In genomic region chr17:87900677-87901076, GRCm38 (mm10) we compare ENCODE assay signal across 30 mouse cellular contexts. TPM values are rescaled to one million over a fixed set of nuclear protein-coding genes. Genes with fewer than 3 reads are reported as not detected.
DNase-seq lines count a peak whose midpoint lies in the region; ATAC-seq lines count a peak whose summit lies in the region.
"Had no signal": no experiment of that assay in that cellular context is flagged by ENCODE, and none has a peak within 500 bp of the region (broad histone marks: within the 10 kb centered on the region; RNA-seq: fewer than 3 reads in every experiment).

No protein-coding gene starts in this region.

- no peak overlapping the region for H3K9ac ChIP-seq in forebrain, embryonic 14.5 days (ENCODE audit: low read length)
- H3K9ac ChIP-seq in hindbrain, embryonic 16.5 days (ENCODE audit: low read depth, low read length): peak overlapping the region; percentile 5; the same call in 1 of the 2 replicates
- H3K9ac ChIP-seq in hindbrain, embryonic 12.5 days: no peak overlapping the region
- H3K9ac ChIP-seq in embryonic facial prominence, embryonic 15.5 days: no peak overlapping the region
- no peak overlapping the region for H3K9ac ChIP-seq in midbrain, embryonic 15.5 days
- H3K9ac ChIP-seq: liver, postnatal 0 days; midbrain, embryonic 12.5 days had no signal

- no peak for DNase-seq in forebrain, embryonic 10.5 days (ENCODE audit: extremely low spot score, low spot score)
- DNase-seq in forebrain, embryonic 14.5 days (ENCODE audit: low spot score): no peak
- no peak for DNase-seq in ovary, postnatal 36 days (ENCODE audit: low spot score)
- no peak for DNase-seq in heart, postnatal 25 days (ENCODE audit: low spot score)
- DNase-seq: adrenal gland, postnatal 14 days; cerebellum, adult 2 months; cerebellum, postnatal 25 days; gastrocnemius, postnatal 10 days; kidney, adult 11 months; layer of hippocampus, adult 9-11 months; liver, postnatal 0 days; lung, postnatal 10 days; retina, postnatal 1 day; right cerebral cortex, postnatal 25 days; spleen, adult 18-20 months had no signal

- intact Hi-C loops in heart, postnatal 25 days (cut with DNase I): no loop called here

- peaks cover 32% of the 10 kb centered on the region for H3K4me1 ChIP-seq in forebrain, embryonic 10.5 days
- no peaks in the 10 kb centered on the region for H3K4me1 ChIP-seq in forebrain, embryonic 14.5 days (ENCODE audit: control insufficient read depth, insufficient read depth, low read length)
- H3K4me1 ChIP-seq in hindbrain, embryonic 16.5 days (ENCODE audit: control insufficient read depth, insufficient read depth, low read depth, low read length): peaks cover 4% of the 10 kb centered on the region
- H3K4me1 ChIP-seq in hindbrain, embryonic 12.5 days: peaks cover 8% of the 10 kb centered on the region; the same call in 1 of the 2 replicates
- no peaks in the 10 kb centered on the region for H3K4me1 ChIP-seq in embryonic facial prominence, embryonic 15.5 days
- H3K4me1 ChIP-seq in midbrain, embryonic 15.5 days: peaks cover 15% of the 10 kb centered on the region

- H3K27me3 ChIP-seq in forebrain, embryonic 10.5 days (ENCODE audit: poor library complexity, severe bottlenecking): no peaks in the 10 kb centered on the region
- no peaks in the 10 kb centered on the region for H3K27me3 ChIP-seq in forebrain, embryonic 14.5 days (replicated peaks; ENCODE audit: control insufficient read depth, insufficient read depth, low read length)
- H3K27me3 ChIP-seq in hindbrain, embryonic 16.5 days (replicated peaks; ENCODE audit: control insufficient read depth, insufficient read depth, low read length): no peaks in the 10 kb centered on the region
- H3K27me3 ChIP-seq in hindbrain, embryonic 12.5 days: no peaks in the 10 kb centered on the region
- H3K27me3 ChIP-seq in embryonic facial prominence, embryonic 15.5 days: no peaks in the 10 kb centered on the region
- no peaks in the 10 kb centered on the region for H3K27me3 ChIP-seq in midbrain, embryonic 15.5 days (replicated peaks)

- H3K4me2 ChIP-seq in forebrain, embryonic 14.5 days (ENCODE audit: low read length): no peak overlapping the region
- no peak overlapping the region for H3K4me2 ChIP-seq in hindbrain, embryonic 16.5 days (ENCODE audit: low read length)
- no peak overlapping the region for H3K4me2 ChIP-seq in hindbrain, embryonic 12.5 days (replicated peaks)
- H3K4me2 ChIP-seq in embryonic facial prominence, embryonic 15.5 days (replicated peaks): no peak overlapping the region
- no peak overlapping the region for H3K4me2 ChIP-seq in midbrain, embryonic 15.5 days
- H3K4me2 ChIP-seq: heart, embryonic 11.5 days; liver, embryonic 11.5 days; midbrain, embryonic 12.5 days had no signal

- peak overlapping the region; percentile 41; the same call in 1 of the 2 replicates for H3K27ac ChIP-seq in forebrain, embryonic 10.5 days
- H3K27ac ChIP-seq in forebrain, embryonic 14.5 days (ENCODE audit: low read depth, low read length): no peak overlapping the region
- no peak overlapping the region for H3K27ac ChIP-seq in hindbrain, embryonic 16.5 days (ENCODE audit: low read depth, low read length)
- H3K27ac ChIP-seq in hindbrain, embryonic 12.5 days: no peak overlapping the region
- no peak overlapping the region for H3K27ac ChIP-seq in embryonic facial prominence, embryonic 15.5 days (replicated peaks)
- H3K27ac ChIP-seq in midbrain, embryonic 15.5 days: no peak overlapping the region
- H3K27ac ChIP-seq: kidney, postnatal 0 days; midbrain, embryonic 12.5 days had no signal

- H3K9me3 ChIP-seq in forebrain, embryonic 10.5 days: peaks cover 8% of the 10 kb centered on the region; the same call in 1 of the 2 replicates
- no peaks in the 10 kb centered on the region for H3K9me3 ChIP-seq in forebrain, embryonic 14.5 days (replicated peaks; ENCODE audit: control insufficient read depth, low read length)
- no peaks in the 10 kb centered on the region for H3K9me3 ChIP-seq in hindbrain, embryonic 16.5 days (ENCODE audit: control insufficient read depth, low read length)
- H3K9me3 ChIP-seq in hindbrain, embryonic 12.5 days (replicated peaks): no peaks in the 10 kb centered on the region
- H3K9me3 ChIP-seq in embryonic facial prominence, embryonic 15.5 days (replicated peaks): no peaks in the 10 kb centered on the region
- no peaks in the 10 kb centered on the region for H3K9me3 ChIP-seq in midbrain, embryonic 15.5 days
- H3K9me3 ChIP-seq: midbrain, embryonic 12.5 days had no signal

- WGBS in forebrain, embryonic 10.5 days: 84% methylated on average over 4 of the region's 4 CpGs
- WGBS in forebrain, embryonic 14.5 days: 64% methylated on average over 4 of the region's 4 CpGs
- WGBS in hindbrain, embryonic 16.5 days: 59% methylated on average over 4 of the region's 4 CpGs
- 73% methylated on average over 4 of the region's 4 CpGs for WGBS in hindbrain, embryonic 12.5 days
- 63% methylated on average over 4 of the region's 4 CpGs for WGBS in embryonic facial prominence, embryonic 15.5 days
- WGBS in midbrain, embryonic 15.5 days: 51% methylated on average over 4 of the region's 4 CpGs

- no peak overlapping the region for H3K4me3 ChIP-seq in forebrain, embryonic 10.5 days
- H3K4me3 ChIP-seq in forebrain, embryonic 14.5 days (ENCODE audit: low read depth, low read length): no peak overlapping the region
- no peak overlapping the region for H3K4me3 ChIP-seq in hindbrain, embryonic 16.5 days (ENCODE audit: low read length)
- no peak overlapping the region for H3K4me3 ChIP-seq in hindbrain, embryonic 12.5 days
- no peak overlapping the region for H3K4me3 ChIP-seq in embryonic facial prominence, embryonic 15.5 days (replicated peaks)
- H3K4me3 ChIP-seq in midbrain, embryonic 15.5 days: no peak overlapping the region
- H3K4me3 ChIP-seq: midbrain, embryonic 12.5 days had no signal

- H3K36me3 ChIP-seq in forebrain, embryonic 10.5 days (replicated peaks): no peaks in the 10 kb centered on the region
- no peaks in the 10 kb centered on the region for H3K36me3 ChIP-seq in forebrain, embryonic 14.5 days (ENCODE audit: control insufficient read depth, insufficient read depth, low read length)
- H3K36me3 ChIP-seq in hindbrain, embryonic 16.5 days (ENCODE audit: control insufficient read depth, insufficient read depth, low read length): no peaks in the 10 kb centered on the region
- no peaks in the 10 kb centered on the region for H3K36me3 ChIP-seq in hindbrain, embryonic 12.5 days
- no peaks in the 10 kb centered on the region for H3K36me3 ChIP-seq in embryonic facial prominence, embryonic 15.5 days
- H3K36me3 ChIP-seq in midbrain, embryonic 15.5 days (replicated peaks): no peaks in the 10 kb centered on the region
- H3K36me3 ChIP-seq: midbrain, embryonic 12.5 days had no signal

- no peak for ATAC-seq in forebrain, embryonic 14.5 days
- no peak for ATAC-seq in hindbrain, embryonic 16.5 days
- no peak for ATAC-seq in hindbrain, embryonic 12.5 days (ENCODE audit: low FRiP score)
- ATAC-seq in embryonic facial prominence, embryonic 15.5 days (ENCODE audit: insufficient number of reproducible peaks, low FRiP score, low TSS enrichment, low read depth): peak; percentile 45; the same call in 1 of the 2 replicates
- peak; percentile 38; the same call in 1 of the 2 replicates for ATAC-seq in midbrain, embryonic 15.5 days (replicated peaks)
- ATAC-seq: liver, postnatal 0 days had no signal

RNA-seq across cellular contexts. Expression of gene Rpl36-ps4, which starts 20.1 kb away (rescaled TPM):
- polyA plus RNA-seq in forebrain, embryonic 10.5 days (2016; fragmentation: Nextera tagmentation; extraction: Ambion mirVana): not detected in 2 replicates
- not detected in 2 replicates for polyA plus RNA-seq in forebrain, embryonic 14.5 days (2014; fragmentation: Nextera tagmentation; extraction: Ambion mirVana)
- polyA plus RNA-seq in hindbrain, embryonic 16.5 days (2015; fragmentation: Nextera tagmentation; extraction: Ambion mirVana): not detected in 2 replicates
- polyA plus RNA-seq in hindbrain, embryonic 12.5 days (2016; fragmentation: Nextera tagmentation; extraction: Ambion mirVana): not detected in 2 replicates
- not detected in 2 replicates for polyA plus RNA-seq in embryonic facial prominence, embryonic 15.5 days (2015; fragmentation: Nextera tagmentation; extraction: Ambion mirVana)
- polyA plus RNA-seq in midbrain, embryonic 15.5 days (2015; fragmentation: Nextera tagmentation; extraction: Ambion mirVana): not detected in 2 replicates
- total RNA-seq in heart, postnatal 25 days (2021): not detected
- total RNA-seq: adrenal gland, postnatal 14 days; gastrocnemius, postnatal 10 days; granulocyte monocyte progenitor cell, adult 5-6 weeks; left cerebral cortex, adult 18-20 months; left cerebral cortex, postnatal 36 days had no signal
- polyA plus RNA-seq: cerebellum, adult 2 months; heart, embryonic 11.5 days; heart, postnatal 0 days; kidney, postnatal 0 days; large intestine, adult 2 months; liver, embryonic 11.5 days; liver, postnatal 0 days; midbrain, embryonic 12.5 days; thymus, postnatal 0 days; urinary bladder, adult 2 months had no signal

Comparison
In these comparisons a context has a peak if more than half of its experiments do, and no peak if none do; other contexts are left out.
1. ATAC-seq: peak in embryonic facial prominence, embryonic 15.5 days (single experiment) and midbrain, embryonic 15.5 days (single experiment); none in forebrain, embryonic 14.5 days (single experiment), hindbrain, embryonic 16.5 days (single experiment) and hindbrain, embryonic 12.5 days (single experiment).